Mouse (Mus musculus): ENCODE results near the gene Mthfr.

The Mthfr gene

DNA sequence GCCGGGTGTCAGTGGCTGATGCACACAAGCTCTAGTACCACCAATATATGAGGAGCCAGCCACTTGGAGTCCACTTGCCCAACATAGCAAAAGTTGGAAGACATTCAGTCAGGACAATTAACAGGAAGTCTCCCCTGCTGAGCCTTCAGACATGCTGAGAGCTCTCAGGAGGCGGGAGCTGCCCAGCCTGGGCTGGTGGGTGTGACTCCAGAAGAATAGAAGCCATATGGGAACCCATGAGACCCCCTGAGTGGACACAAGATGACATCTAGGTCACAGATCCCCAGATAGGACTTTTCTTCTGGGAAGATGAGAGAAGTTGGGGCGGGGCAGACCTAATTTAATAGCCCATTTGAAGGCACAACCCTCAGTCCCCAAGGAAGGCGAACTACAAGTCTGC is 50.3 kb downstream of the Mthfr start:
- DNase-seq (ENCODE audit: low spot score): no peak

DNA sequence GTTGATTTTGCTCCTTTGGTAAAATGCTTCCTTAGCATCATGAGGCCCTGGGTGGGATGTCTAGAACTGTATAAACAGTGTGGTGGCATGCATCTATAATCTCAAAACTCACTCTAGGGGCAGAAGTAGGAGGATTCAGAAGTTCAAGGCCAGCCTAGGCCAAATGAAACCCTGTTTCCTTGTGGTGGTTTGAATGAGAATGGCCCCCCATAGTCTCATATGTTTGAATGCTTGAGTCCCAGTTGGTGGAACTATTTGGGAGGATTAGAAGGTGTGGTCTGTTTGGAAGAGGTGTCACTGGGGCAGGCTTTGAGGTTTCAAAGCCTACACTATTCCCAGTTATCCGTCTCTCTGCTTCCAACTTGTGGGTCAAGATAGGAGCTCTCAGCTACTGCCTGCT is 52.3 kb downstream of the Mthfr start:
- DNase-seq (ENCODE audit: low spot score): no peak

DNA sequence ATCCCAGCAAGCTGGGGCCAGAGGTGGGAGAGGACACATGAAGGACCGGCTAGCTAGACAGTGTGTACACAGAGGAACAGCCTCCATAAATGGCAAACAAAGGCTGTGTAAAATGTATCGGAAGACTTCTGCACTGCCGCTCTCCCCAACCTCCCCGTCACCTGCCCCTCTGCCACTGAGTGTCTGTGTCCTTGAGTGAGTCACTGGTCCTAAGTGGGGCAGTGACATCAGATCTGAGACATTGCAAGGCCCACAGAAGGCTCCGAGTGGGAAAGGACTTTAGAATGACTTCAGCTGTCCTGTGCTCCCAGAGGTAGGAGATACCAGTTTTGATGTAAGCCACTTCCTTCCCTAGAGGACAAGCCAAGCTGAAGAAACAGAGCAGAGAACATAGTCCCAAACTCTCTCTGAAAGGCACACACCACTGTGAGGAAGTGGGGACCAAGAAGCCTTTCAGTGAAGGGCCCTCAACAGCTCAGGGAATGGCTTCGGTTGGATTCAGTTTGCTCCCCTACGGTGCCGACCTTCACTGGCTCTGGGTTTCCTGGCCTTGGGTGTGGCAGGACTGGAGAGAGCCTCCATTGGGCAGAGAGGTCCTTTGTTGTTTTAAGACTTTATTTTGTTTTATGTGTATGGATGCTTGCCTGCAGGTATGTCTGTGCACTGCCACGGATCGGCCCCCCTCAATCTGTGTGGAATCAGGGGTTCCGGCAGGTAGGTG is 53.8 kb downstream of the Mthfr start:
- DNase-seq (ENCODE audit: low spot score): no peak

GRCm38 (mm10) chr4:148094161-148094560 is 55.3 kb downstream of the Mthfr start:
- DNase-seq (ENCODE audit: low spot score): no peak

DNA sequence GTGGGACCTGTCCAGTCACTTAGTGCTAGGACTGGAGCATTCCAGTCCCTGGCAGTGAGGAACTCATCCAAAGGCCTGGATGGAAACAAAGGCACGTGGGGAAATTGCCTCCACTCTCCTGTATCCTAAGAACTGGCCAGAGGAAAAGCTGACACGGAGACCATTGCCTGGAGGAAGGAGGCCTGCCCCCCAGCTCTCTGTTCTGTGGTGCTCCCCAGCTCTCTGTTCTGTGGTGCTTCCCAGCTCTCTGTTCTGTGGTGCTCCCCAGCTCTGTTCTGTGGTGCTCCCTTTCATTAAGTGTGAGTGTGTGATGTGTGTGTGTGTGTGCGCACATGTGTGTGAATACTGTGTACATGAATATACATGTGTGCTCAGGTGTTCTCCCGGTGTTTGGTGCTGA is 56.2 kb downstream of the Mthfr start:
- no peak for DNase-seq (ENCODE audit: low spot score)

DNA sequence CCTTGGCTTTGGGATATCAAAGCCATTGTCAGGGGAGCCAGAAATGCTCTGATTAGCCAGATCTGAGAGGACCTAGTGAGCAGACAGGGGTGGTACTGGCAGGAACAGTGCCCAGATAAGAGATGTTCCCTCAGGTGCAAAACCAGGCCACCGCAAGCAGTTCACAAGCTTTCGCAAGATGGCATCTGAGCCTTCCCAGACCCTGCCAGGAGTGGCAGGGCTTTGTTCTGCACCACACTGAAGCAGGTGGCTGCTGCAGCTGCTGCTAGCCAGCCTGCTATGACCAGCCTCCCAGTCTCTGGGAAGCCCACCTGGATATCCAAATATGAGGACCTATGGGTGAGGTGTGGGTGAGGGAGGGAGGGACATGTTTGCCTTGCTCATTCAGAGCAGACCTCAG is 59.1 kb downstream of the Mthfr start:
- no peak for DNase-seq (ENCODE audit: low spot score)

DNA sequence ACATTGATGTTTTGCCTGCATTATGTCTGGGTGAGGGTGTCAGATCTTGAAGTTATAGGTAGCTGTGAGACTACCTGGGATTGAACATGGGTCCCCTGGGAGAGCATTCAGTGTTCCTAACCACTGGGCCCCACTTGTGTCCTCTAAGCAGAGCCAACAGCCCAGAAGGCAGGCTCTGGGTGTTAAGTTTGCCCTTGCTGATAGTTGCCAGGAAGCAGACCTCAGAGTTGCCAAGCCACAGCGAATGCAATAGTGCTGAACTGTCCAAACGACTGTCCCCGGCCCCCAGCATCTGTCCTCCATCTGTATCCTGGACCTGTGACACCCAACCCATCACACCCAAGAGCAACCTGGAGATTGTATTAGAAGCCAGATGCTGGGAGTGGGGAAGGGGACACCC is 59.8 kb downstream of the Mthfr start:
- no peak for DNase-seq (ENCODE audit: low spot score)

DNA sequence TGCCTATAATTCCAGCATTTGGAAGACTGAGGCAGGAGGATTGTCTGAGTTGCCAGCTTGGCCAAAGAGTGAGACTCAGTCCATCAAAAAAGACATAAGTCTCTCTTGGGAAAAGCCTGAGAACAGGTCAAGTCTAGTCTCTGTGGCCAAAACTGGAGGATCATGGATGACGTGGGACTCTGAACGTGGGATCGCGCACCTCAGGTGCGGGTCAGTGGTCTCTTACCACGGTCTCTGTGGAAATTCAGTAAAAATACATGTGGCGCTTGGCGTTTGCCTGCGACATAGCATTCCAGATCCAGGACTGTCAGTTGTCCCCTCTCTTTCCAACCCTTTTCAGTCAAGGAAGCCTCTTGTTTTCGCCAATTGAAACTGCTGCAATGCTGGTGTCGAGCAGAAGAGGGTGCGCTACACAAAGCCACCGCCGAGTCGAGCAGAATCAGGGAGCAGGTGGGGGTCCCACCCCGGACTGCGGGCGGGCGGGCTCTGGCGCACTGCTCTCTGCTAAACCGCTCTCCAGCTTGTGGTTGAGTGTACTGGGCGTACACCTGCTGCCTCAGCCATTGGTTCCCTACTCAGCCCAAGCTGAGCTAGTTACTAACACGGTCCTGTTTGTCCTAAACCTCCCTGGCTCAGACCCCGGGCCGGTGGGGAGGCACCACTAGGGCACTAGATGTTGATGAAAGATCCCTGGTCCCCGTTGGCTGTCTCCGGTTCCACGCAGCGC is 63.1 kb downstream of the Mthfr start:
- no peak for DNase-seq (ENCODE audit: low spot score)

DNA sequence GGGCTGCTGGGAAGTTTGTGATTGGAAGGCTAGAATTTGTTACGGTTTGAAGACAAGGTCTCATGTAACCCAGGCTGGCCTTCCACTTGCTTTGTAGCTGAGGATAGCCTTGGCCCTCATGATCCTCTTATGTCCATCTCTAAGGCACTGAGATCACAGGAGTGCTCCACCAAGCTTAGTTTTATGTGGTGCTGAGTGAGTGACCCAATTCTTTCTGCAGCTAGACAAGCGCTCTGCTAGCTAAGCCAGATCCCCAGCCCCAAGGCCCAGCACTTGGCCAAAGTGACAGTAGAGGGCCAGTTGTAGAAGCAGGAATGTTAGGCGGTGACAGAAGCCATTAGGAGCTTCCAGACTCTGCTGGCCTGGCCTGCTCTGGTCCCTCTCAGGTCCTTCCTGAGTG is 65.3 kb downstream of the Mthfr start:
- DNase-seq (ENCODE audit: low spot score): no peak

DNA sequence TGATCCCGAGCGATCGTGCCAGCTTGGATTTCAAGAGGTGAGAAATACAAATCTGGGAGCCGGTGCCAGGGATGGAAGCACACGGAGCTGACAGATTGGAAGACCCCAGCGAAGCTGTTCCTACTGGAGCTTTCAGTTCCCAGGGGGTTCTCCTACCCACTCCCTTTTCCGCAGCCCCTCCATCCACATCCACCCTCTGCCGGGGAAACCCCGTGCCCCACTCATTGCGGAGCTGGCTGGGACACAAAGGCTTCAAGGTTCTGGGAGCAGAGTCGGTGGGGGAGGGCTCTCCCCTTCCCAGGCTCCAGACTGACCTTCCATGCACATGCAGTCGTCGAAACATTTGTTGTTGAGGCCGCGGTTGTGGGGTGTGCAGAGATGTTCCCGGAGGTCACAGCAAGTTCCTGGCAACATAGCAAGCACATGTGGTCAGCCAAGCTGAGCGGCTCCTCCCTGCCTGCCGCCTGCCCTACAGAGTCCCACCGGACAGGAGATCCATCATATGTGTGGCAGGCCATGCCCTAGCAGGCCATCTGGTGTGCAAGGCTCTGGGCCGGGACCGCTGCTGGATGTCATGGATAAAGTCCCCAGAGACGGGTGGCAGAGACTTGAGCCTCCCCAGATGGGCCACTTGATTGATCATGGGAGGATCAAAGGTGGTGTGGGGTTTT is 68.9 kb downstream of the Mthfr start:
- no peak for DNase-seq (ENCODE audit: low spot score)

- DNase-seq (ENCODE audit: low spot score): no peak
Measured at GRCm38 (mm10) chr4:148108565-148109100, 69.8 kb downstream of the Mthfr start.
